Mouse (Mus musculus) neural tube, embryonic 12.5 days (tissue): ENCODE measurements around the gene Xbp1. TPM values are rescaled to one million over a fixed set of nuclear protein-coding genes. Genes with fewer than 3 reads are reported as not detected.
"Not testable (repeated sequence)": the region's sequence is repeated elsewhere in the genome, so short reads cannot be mapped to it uniquely, and the experiment has no call there.

Experiments used
- ATAC-seq: fragments of 200-750 bp; cut with Nextera tagmentation; 2 replicates; pipeline ENCODE4 v1.8.0; 2017; ENCODE audit warnings: low read depth, mild to moderate bottlenecking, moderate TSS enrichment, moderate library complexity; ENCODE audit not compliant: low FRiP score
- H3K27ac ChIP-seq: fragments of 300-500 bp; sonication (generic); 2 replicates; pipeline ENCODE4 v1.5.1; 2016
- H3K27me3 ChIP-seq: fragments of 300-500 bp; sonication (generic); replicated peaks from 2 replicates; pipeline ENCODE4 v1.6.1; 2016; ENCODE audit warnings: mild to moderate bottlenecking
- H3K36me3 ChIP-seq: fragments of 300-500 bp; sonication (generic); 2 replicates; pipeline ENCODE4 v1.6.1; 2016; ENCODE audit warnings: mild to moderate bottlenecking
- H3K4me1 ChIP-seq: fragments of 300-500 bp; sonication (generic); 2 replicates; pipeline ENCODE4 v1.6.1; 2016
- H3K4me2 ChIP-seq: fragments of 300-500 bp; sonication (generic); replicated peaks from 2 replicates; pipeline ENCODE4 v1.6.1; 2016; ENCODE audit warnings: mild to moderate bottlenecking
- H3K4me3 ChIP-seq: fragments of 300-500 bp; sonication (generic); 2 replicates; pipeline ENCODE4 v1.5.1; 2016
- H3K9ac ChIP-seq: fragments of 300-500 bp; sonication (generic); 2 replicates; pipeline ENCODE4 v1.6.1; 2016; ENCODE audit warnings: mild to moderate bottlenecking
- H3K9me3 ChIP-seq: fragments of 300-500 bp; sonication (generic); 2 replicates; pipeline ENCODE4 v1.6.1; 2016; ENCODE audit warnings: mild to moderate bottlenecking
- WGBS: fragments of 180-500 bp; shearing (Covaris S2); methylation state at CpG from one replicate; pipeline ENCODE4 v1.1.7; 2016; 5-methylcytosine and 5-hydroxymethylcytosine counted together
- polyA plus RNA-seq: library from polyadenylated mRNA; unstranded; fragments of >200 nt; fragmentation: Nextera tagmentation; extraction: Ambion mirVana; gene quantifications from 2 replicates; pipeline ENCODE4 v1.2.1, GENCODE M21; 2016

The Xbp1 gene
- polyA plus RNA-seq, result 132 and 141 TPM in 2 replicates

DNA sequence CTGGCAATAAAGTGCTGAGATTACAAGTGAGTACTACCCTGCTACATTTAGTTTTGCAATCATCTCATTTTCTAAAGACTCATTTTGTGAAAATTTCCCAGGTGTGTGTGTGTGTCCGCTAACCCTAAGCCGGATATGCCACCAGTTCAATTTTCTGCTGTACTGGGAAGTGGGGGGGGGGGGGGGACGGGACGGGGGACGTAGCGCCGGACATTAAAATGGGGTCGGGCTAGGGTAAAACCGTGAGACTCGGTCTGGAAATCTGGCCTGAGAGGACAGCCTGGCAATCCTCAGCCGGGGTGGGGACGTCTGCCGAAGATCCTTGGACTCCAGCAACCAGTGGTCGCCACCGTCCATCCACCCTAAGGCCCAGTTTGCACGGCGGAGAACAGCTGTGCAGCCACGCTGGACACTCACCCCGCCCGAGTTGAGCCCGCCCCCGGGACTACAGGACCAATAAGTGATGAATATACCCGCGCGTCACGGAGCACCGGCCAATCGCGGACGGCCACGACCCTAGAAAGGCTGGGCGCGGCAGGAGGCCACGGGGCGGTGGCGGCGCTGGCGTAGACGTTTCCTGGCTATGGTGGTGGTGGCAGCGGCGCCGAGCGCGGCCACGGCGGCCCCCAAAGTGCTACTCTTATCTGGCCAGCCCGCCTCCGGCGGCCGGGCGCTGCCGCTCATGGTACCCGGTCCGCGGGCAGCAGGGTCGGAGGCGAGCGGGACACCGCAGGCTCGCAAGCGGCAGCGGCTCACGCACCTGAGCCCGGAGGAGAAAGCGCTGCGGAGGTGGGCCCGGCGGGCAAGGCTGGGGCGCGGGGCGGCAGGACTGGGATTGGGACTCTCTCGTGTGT is at the start of gene Xbp1:
Gene Xbp1 (plus strand): TSS at position 248 of the 854 bp plus-strand sequence.
- H3K36me3 ChIP-seq, result peaks cover 28% of the 10 kb centered on the region
- H3K9me3 ChIP-seq, result no peaks in the 10 kb centered on the region
- H3K27me3 ChIP-seq, result no peaks in the 10 kb centered on the region
- peak within 1 kb of the TSS; percentile 69 for H3K4me2 ChIP-seq
- H3K27ac ChIP-seq, result peak within 1 kb of the TSS; percentile 79
- H3K4me3 ChIP-seq, result peak within 1 kb of the TSS; percentile 89
- peak within 1 kb of the TSS; percentile 94 for H3K9ac ChIP-seq
- ATAC-seq, result peak; percentile 98
- H3K4me1 ChIP-seq, result peaks cover 19% of the 10 kb centered on the region
- WGBS, result under 1% methylated on average over 66 of the region's 72 CpGs

DNA sequence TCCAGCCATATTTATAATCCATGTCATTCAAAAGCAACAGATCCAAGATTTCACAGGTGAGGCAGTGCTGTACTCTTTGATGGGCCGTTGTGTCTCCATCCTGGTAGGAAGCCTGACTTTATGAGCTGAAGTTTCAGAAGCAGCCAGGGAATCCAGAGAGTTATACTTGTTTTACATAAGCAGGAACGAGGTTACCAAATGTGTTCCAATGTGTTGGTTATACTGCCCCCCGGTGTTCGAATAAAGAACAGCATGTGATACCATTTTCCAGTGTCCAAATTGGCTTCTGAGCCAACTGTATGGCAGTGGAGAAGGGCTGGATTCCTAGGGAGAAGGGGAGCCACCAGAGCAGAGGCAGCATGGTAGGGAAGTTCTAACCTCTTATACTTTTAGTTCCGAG is 46.3 kb upstream of the Xbp1 start:
- no peak for ATAC-seq
- H3K36me3 ChIP-seq, result no peaks in the 10 kb centered on the region
- no peaks in the 10 kb centered on the region for H3K27me3 ChIP-seq
- H3K4me1 ChIP-seq, result no peaks in the 10 kb centered on the region
- no peaks in the 10 kb centered on the region for H3K9me3 ChIP-seq
- WGBS, result 11% methylated on average over 5 of the region's 5 CpGs
- no peak overlapping the region for H3K27ac ChIP-seq
- H3K9ac ChIP-seq, result no peak overlapping the region
- H3K4me2 ChIP-seq, result no peak overlapping the region
- H3K4me3 ChIP-seq, result no peak overlapping the region

DNA sequence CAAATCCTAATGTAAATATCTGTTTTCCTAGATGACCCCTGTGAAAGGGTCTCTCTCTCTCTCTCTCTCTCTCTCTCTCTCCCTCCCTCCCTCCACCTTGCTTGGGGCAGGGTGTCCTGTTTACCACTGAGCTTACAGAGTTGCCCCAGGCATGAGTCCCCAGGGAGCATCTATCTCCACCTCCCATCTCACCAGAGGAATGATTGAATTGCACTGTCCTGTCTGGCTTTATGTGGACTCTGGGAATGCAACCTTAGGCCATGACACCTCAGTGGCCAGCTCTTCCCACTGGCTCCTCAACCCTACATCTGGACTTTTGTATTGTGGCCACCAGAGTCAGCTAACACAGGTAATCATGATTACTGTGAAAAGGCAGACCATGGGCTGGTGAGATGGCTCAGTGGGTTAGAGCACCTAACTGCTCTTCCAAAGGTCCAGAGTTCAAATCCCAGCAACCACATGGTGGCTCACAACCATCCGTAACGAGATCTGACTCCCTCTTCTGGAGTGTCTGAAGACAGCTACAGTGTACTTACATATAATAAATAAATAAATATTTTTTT is 44.8 kb upstream of the Xbp1 start:
- not testable (repeated sequence) for H3K4me1 ChIP-seq, H3K9ac ChIP-seq, H3K4me2 ChIP-seq, ATAC-seq, H3K36me3 ChIP-seq, H3K27ac ChIP-seq, H3K9me3 ChIP-seq, H3K4me3 ChIP-seq, H3K27me3 ChIP-seq
- 100% methylated on average over 2 of the region's 2 CpGs for WGBS

DNA sequence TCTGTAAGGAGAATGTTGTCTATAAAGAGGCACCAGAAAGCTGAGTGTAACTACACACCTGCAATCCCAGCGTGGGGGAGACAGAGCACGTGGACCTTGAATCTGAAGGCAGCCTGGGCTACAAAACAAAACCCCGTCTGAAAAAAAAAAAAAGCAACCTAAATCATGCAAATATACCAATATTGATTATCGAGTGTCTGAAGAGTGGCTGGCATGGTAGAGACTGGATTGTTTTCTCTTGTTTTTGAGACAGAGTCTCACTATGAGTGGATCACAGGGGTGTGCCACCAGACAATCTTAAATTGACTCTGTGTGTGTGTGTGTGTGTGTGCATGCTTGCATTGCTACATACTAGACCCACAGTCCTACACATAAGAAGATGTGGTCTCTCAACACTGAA is 43.7 kb upstream of the Xbp1 start:
- WGBS, result 85% methylated on average over 4 of the region's 4 CpGs
- no peak for ATAC-seq
- H3K36me3 ChIP-seq, result no peaks in the 10 kb centered on the region

DNA sequence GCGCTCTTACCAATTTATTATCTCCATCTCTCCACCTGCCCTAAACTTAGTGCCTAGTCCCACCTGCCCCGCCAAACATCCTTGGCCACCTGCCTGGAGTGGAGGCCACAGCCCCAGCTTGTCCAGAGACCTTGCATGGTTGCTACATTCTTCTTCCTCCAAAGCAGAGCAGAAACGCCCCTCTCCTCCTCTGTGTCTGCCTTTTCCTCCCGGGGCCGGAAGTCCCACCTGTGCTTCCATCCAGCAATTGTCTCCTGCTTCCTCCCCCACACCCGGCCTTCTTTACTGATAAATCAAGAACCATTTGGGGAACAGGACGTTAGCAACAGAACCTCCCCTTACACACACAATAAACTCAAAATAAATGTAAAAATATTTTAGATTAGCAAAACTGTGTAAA is 42.3 kb upstream of the Xbp1 start:
- Histone ChIP-seq H3K36me3 (no peaks in the 10 kb centered on the region), H3K4me1 (no peaks in the 10 kb centered on the region), H3K9me3 (no peaks in the 10 kb centered on the region), H3K9ac (no peak overlapping the region), H3K4me3 (no peak overlapping the region), H3K27ac (no peak overlapping the region), H3K4me2 (no peak overlapping the region), H3K27me3 (no peaks in the 10 kb centered on the region)
- no peak for ATAC-seq
- 88% methylated on average over 7 of the region's 7 CpGs for WGBS

More for the DNA sequence above, 43.7 kb upstream of the Xbp1 start:
- Histone ChIP-seq H3K4me3 (no peak overlapping the region), H3K9ac (no peak overlapping the region), H3K27ac (no peak overlapping the region), H3K27me3 (no peaks in the 10 kb centered on the region), H3K4me1 (no peaks in the 10 kb centered on the region), H3K4me2 (no peak overlapping the region), H3K9me3 (no peaks in the 10 kb centered on the region)

DNA sequence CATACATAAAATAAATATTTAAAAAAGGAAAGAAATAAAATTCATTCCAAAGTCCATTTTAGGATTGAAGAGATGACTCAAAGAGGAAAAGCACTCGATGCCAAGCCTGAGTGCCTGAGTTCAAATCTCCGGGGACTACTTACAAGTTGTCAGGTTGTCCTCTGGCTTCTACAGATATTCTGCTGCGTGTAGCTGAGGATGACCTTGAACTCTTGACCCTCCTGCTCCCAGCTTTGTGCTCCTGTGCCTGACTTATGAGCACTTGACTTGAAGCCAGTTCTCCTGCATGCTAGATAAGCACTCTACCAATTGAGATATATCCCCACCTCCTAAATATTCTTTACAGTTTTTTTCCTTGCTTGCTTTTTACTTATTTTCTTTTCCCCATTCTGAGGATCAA is 41.6 kb upstream of the Xbp1 start:
- no peak for ATAC-seq
- Histone ChIP-seq H3K27ac (no peak overlapping the region), H3K27me3 (no peaks in the 10 kb centered on the region), H3K4me1 (no peaks in the 10 kb centered on the region), H3K4me2 (no peak overlapping the region), H3K4me3 (no peak overlapping the region), H3K9ac (no peak overlapping the region), H3K9me3 (no peaks in the 10 kb centered on the region), H3K36me3 (no peaks in the 10 kb centered on the region)
- WGBS, result 93% methylated on average over 3 of the region's 3 CpGs

DNA sequence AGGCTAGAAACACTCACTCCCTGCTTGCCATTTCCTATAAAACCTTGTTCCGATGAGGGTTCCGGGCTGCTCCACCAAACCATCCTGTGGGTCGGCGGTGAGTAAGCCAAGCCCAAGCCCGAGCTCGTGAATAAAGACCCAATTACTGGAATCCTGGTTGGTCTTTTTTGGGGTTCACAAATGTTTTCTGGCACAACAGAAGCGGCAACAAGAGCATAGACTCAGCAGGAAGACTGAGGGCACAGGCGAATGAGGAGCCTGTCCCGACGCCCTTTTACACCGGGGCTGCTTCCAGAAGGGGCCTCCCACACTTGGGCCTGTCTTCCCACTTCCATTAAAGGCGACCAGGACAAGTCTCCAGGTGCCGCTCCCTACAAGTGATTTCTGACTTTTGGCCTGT is 37.9 kb upstream of the Xbp1 start:
- H3K36me3 ChIP-seq, result no peaks in the 10 kb centered on the region

DNA sequence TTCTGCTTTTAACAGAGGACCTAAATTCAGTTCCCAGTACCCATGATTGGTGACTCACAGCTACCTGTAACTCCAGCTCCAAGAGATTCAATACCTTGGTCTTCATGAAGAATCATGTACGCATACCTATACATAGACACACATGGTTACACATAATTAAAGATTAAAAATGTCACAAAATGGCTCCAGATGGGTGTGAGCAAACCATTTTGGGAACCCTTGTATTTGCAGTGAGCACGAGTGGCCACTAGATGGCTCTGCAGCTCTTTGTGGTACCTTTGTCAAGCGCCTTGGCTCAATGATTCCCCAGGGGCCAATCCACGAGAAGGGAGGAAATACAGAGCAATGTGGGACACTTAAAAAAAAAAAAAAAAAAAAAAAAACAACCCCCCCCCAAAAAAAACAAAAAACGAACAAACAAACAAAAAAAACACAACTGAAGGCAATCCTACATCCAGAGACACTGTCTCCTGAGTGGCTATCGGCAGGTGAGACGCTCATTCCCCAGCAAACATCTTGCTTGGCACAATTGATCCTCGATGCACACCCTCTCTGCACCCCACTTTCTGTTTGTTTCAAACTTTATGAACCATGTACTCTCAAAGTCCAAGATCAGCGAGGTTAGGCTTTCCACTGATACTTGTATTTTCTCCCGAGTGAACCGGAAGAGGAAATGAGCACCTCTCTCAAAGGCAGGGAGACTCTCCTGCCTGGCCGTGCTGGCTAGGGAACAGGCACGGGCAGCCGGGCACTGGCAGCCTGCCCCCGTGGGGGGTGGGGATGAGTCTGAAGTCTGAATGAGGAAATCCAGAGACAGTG is 35.1 kb upstream of the Xbp1 start:
- Histone ChIP-seq H3K9me3 (no peaks in the 10 kb centered on the region), H3K4me1 (no peaks in the 10 kb centered on the region), H3K27ac (no peak overlapping the region), H3K27me3 (no peaks in the 10 kb centered on the region), H3K9ac (peak overlapping the region; percentile 40; the same call in 1 of the 2 replicates), H3K36me3 (no peaks in the 10 kb centered on the region), H3K4me2 (peak overlapping the region; percentile 57), H3K4me3 (peak overlapping the region; percentile 23)
- WGBS, result 21% methylated on average over 15 of the region's 15 CpGs
- ATAC-seq, result peak; percentile 63; the same call in 1 of the 2 replicates

More for the DNA sequence above, 37.9 kb upstream of the Xbp1 start:
- Histone ChIP-seq H3K9me3 (no peaks in the 10 kb centered on the region), H3K9ac (no peak overlapping the region), H3K4me2 (no peak overlapping the region), H3K27ac (no peak overlapping the region), H3K4me1 (no peaks in the 10 kb centered on the region), H3K4me3 (no peak overlapping the region), H3K27me3 (no peaks in the 10 kb centered on the region)
- WGBS, result 86% methylated on average over 13 of the region's 13 CpGs
- ATAC-seq, result no peak

DNA sequence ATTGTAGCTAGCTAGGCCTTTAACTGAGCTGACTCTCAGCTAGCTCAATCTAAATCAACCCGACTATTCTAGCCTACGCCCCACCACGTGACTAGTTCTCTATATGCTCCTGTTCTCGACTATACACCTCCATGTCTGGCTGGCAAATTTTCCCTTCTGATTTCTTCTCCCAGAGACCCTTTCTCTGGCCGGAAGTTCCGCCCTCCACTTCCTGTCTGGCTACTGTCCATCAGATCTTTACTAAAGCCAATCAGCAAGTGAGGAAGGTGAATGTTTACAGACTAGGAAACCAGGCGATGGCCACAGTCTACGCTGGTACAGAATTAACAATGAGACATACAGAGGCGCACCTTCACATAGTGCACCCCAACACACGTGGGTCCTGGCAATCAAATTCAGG is 31.0 kb upstream of the Xbp1 start:
- 91% methylated on average over 10 of the region's 10 CpGs for WGBS
- not testable (repeated sequence) for H3K9ac ChIP-seq, ATAC-seq, H3K27me3 ChIP-seq, H3K9me3 ChIP-seq, H3K27ac ChIP-seq, H3K4me2 ChIP-seq, H3K4me3 ChIP-seq, H3K4me1 ChIP-seq, H3K36me3 ChIP-seq

DNA sequence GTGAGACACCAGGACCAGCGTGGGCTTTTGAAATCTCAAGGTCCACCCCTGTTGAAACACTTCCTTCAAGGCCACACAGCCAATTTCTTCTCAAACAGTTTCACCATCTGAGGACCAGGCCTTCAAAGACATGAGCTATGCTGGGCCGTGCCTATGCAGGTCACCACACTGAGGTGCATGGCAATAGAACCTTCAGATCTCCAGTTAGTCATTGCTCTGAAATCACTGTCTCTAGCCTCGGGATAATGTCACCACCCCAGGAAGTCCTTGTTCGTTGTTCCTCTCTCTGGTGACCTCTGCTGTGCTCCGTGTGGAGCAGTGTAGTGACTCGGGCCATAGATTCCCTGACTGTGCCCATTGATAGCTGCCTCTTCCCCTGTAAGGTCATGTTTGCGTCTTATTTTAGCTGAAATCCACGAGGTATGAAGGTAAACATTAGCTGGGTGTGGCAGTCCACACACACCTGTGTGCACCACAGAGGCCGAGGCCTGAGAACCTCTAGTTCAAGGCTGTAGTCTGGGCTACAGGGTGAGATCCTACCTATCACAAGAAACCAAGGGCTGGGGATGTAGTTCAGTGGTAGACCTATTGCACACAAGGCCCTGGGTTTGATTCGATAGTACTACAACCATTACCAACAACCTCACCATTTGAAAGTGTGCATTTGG is 29.3 kb upstream of the Xbp1 start:
- no peak overlapping the region for H3K9ac ChIP-seq
- no peak overlapping the region for H3K4me2 ChIP-seq
- no peak overlapping the region for H3K27ac ChIP-seq
- H3K4me1 ChIP-seq, result no peaks in the 10 kb centered on the region
- no peak for ATAC-seq
- H3K36me3 ChIP-seq, result no peaks in the 10 kb centered on the region
- H3K9me3 ChIP-seq, result no peaks in the 10 kb centered on the region
- H3K27me3 ChIP-seq, result no peaks in the 10 kb centered on the region
- WGBS, result 80% methylated on average over 10 of the region's 10 CpGs
- H3K4me3 ChIP-seq, result no peak overlapping the region

DNA sequence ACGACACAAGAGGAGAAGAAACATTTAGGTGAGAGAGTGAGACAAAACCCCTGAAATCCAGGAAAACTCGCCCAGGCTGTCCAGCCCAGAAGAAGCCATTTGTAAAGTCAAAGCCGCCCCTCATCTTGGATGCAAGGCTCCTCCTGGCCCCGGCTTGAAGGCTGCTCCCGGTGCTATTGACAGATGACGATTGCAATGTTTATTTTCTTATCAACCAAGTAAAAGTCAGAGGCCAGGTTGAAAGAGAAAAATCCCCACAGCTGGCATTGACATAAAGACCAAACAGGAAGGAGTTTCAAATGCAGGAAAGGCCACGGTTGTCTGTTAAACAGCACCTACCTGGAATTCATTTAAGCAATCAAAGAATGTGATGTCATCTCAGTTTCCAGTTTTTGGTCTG is 28.5 kb upstream of the Xbp1 start:
- ATAC-seq, result no peak
- H3K4me2 ChIP-seq, result no peak overlapping the region
- no peaks in the 10 kb centered on the region for H3K27me3 ChIP-seq
- H3K36me3 ChIP-seq, result no peaks in the 10 kb centered on the region
- H3K9ac ChIP-seq, result no peak overlapping the region
- H3K4me1 ChIP-seq, result no peaks in the 10 kb centered on the region
- no peak overlapping the region for H3K4me3 ChIP-seq
- no peak overlapping the region for H3K27ac ChIP-seq
- H3K9me3 ChIP-seq, result no peaks in the 10 kb centered on the region
- WGBS, result 74% methylated on average over 7 of the region's 7 CpGs

DNA sequence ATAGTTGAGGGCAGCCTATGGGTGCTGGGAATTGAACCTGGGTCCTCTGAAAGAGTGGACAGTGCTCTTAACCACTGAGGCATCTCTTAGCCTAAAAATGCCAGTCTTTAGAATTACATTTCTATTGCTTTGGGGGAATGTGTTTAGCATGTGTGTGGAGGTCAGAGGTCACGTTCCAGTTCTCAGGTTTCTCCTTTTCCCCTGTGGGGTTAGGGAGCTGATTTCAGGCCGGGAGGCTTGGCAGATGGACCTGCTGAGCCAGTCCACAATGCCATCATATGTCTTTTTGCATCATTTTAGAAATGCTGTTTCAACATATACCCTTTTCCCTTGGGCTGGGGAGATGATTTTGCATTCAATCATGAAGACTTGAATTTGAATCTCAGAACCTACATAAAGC is 26.6 kb upstream of the Xbp1 start:
- no peaks in the 10 kb centered on the region for H3K9me3 ChIP-seq
- WGBS, result 47% methylated on average over 2 of the region's 2 CpGs
- ATAC-seq, result no peak

More for the DNA sequence above, 26.6 kb upstream of the Xbp1 start:
- Histone ChIP-seq H3K27me3 (no peaks in the 10 kb centered on the region), H3K4me3 (no peak overlapping the region), H3K27ac (no peak overlapping the region), H3K9ac (no peak overlapping the region), H3K36me3 (no peaks in the 10 kb centered on the region), H3K4me1 (no peaks in the 10 kb centered on the region), H3K4me2 (no peak overlapping the region)
